Mouse (Mus musculus) hindbrain, embryonic 12.5 days (tissue): ENCODE measurements around the gene Zfp943. TPM values are rescaled to one million over a fixed set of nuclear protein-coding genes. Genes with fewer than 3 reads are reported as not detected.
A peak's percentile ranks its signal among the peaks of the same experiment; 100 is the strongest.
"Not testable (repeated sequence)": the region's sequence is repeated elsewhere in the genome, so short reads cannot be mapped to it uniquely, and the experiment has no call there.

ENCODE experiments used
- ATAC-seq: fragments of 200-750 bp; cut with Nextera tagmentation; 2 replicates; pipeline ENCODE4 v1.8.0; 2017; ENCODE audit warnings: moderate TSS enrichment; ENCODE audit not compliant: low FRiP score
- H3K27ac ChIP-seq: fragments of 300-500 bp; sonication (generic); 2 replicates; pipeline ENCODE4 v1.5.1; 2016; ENCODE audit warnings: mild to moderate bottlenecking
- H3K27me3 ChIP-seq: fragments of 300-500 bp; sonication (generic); 2 replicates; pipeline ENCODE4 v1.6.1; 2016; ENCODE audit warnings: mild to moderate bottlenecking
- H3K36me3 ChIP-seq: fragments of 300-500 bp; sonication (generic); 2 replicates; pipeline ENCODE4 v1.6.1; 2016; ENCODE audit warnings: mild to moderate bottlenecking
- H3K4me1 ChIP-seq: fragments of 300-500 bp; sonication (generic); 2 replicates; pipeline ENCODE4 v1.6.1; 2016
- H3K4me2 ChIP-seq: fragments of 300-500 bp; sonication (generic); replicated peaks from 2 replicates; pipeline ENCODE4 v1.6.1; 2016; ENCODE audit warnings: mild to moderate bottlenecking
- H3K4me3 ChIP-seq: fragments of 300-500 bp; sonication (generic); 2 replicates; pipeline ENCODE4 v1.5.1; 2016; ENCODE audit warnings: mild to moderate bottlenecking
- H3K9ac ChIP-seq: fragments of 300-500 bp; sonication (generic); 2 replicates; pipeline ENCODE4 v1.6.1; 2016; ENCODE audit warnings: mild to moderate bottlenecking, moderate library complexity
- H3K9me3 ChIP-seq: fragments of 300-500 bp; sonication (generic); replicated peaks from 2 replicates; pipeline ENCODE4 v1.6.1; 2016; ENCODE audit warnings: mild to moderate bottlenecking
- WGBS: fragments of 180-500 bp; shearing (Covaris S2); methylation state at CpG from one replicate; pipeline ENCODE4 v1.1.7; 2016; 5-methylcytosine and 5-hydroxymethylcytosine counted together
- polyA plus RNA-seq: library from polyadenylated mRNA; unstranded; fragments of >200 nt; fragmentation: Nextera tagmentation; extraction: Ambion mirVana; gene quantifications from 2 replicates; pipeline ENCODE4 v1.2.1, GENCODE M21; 2016

Gene Zfp943
- 20.8 and 22.2 TPM in 2 replicates for polyA plus RNA-seq

GRCm38 (mm10) chr17:21962107-21962907, at the start of gene Zfp943, which contains the start of gene Zfp942:
Gene Zfp943 (plus strand): TSS chr17:21962552.
Gene Zfp942 (minus strand): TSS chr17:21962464.
- peak within 1 kb of the TSS; percentile 57 for H3K4me2 ChIP-seq
- H3K36me3 ChIP-seq, H3K9me3 ChIP-seq, H3K27me3 ChIP-seq: not testable (repeated sequence)
- H3K9ac ChIP-seq: peak within 1 kb of the TSS; percentile 79
- under 1% methylated on average over 43 of the region's 55 CpGs for WGBS
- peaks cover 12% of the 10 kb centered on the region for H3K4me1 ChIP-seq
- peak within 1 kb of the TSS; percentile 89 for H3K27ac ChIP-seq
- peak; percentile 99 for ATAC-seq
- H3K4me3 ChIP-seq: peak within 1 kb of the TSS; percentile 68

- Histone ChIP-seq H3K4me3 (peak overlapping the region; percentile 68), H3K27ac (no peak overlapping the region), H3K4me1 (peaks cover 12% of the 10 kb centered on the region), H3K36me3 (peaks cover 11% of the 10 kb centered on the region), H3K27me3 (no peaks in the 10 kb centered on the region), H3K4me2 (peak overlapping the region; percentile 51), H3K9ac (no peak overlapping the region), H3K9me3 (peaks cover 6% of the 10 kb centered on the region; the same call in 1 of the 2 replicates)
- 58% methylated on average over 4 of the region's 4 CpGs for WGBS
- no peak for ATAC-seq
Measured at GRCm38 (mm10) chr17:21963302-21963701, 950 bp downstream of the Zfp943 start.

DNA sequence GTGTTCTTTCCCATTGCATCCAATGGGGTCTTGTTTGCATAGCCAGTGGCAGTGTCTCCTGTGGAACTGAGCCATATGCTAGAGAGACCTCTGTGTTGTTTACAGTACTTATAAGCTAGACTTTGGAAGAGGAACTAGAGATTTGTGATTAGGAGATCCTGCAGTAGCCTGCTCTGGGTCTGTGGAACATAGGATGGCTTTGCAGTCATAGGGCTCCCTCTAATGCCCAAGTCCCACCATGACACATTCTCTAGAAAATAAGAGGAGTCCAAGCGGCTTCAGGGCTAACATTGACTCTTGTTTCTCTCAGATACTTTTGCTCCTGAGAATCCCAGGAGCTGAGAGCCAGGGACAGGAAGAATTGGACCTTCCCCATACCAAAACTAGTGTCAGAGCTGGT, 73.2 kb downstream of the Zfp943 start:
- not testable (repeated sequence) for H3K36me3 ChIP-seq

GRCm38 (mm10) chr17:22049403-22049802, 87.1 kb downstream of the Zfp943 start:
- Histone ChIP-seq H3K9ac (no peak overlapping the region), H3K9me3 (peaks cover 20% of the 10 kb centered on the region), H3K4me1 (no peaks in the 10 kb centered on the region), H3K27me3 (no peaks in the 10 kb centered on the region), H3K36me3 (no peaks in the 10 kb centered on the region), H3K4me2 (no peak overlapping the region), H3K4me3 (no peak overlapping the region), H3K27ac (no peak overlapping the region)
- ATAC-seq: no peak
- WGBS: 69% methylated on average over 2 of the region's 2 CpGs

More for the DNA sequence above, 73.2 kb downstream of the Zfp943 start:
- H3K27me3 ChIP-seq, H3K9ac ChIP-seq, ATAC-seq, H3K4me2 ChIP-seq, H3K27ac ChIP-seq, H3K4me1 ChIP-seq, H3K4me3 ChIP-seq, H3K9me3 ChIP-seq: not testable (repeated sequence)
- 28% methylated on average over 1 of the region's 1 CpGs for WGBS

DNA sequence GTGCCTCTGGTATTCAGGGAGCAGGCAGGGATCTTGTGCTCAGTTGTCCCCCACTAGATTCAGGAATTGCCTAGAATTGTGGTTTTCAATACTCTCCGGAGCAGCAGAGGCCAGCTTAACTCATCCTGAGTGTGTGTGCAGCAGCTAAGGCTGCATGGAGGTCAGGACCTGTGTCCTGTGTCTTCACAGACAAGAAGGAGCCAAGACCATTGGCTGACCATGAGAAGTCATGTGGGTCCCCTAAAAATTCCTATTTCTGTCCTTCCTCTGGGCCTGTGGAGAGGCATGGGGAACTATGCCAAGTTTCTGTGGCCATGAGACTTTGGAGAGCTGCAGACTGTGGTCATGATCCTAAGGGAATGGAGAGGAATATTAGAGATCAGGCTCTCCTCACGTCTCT, 90.9 kb downstream of the Zfp943 start:
- no peak overlapping the region for H3K4me2 ChIP-seq
- H3K4me3 ChIP-seq: no peak overlapping the region
- WGBS: 63% methylated on average over 2 of the region's 2 CpGs
- ATAC-seq: no peak
- H3K27me3 ChIP-seq: no peaks in the 10 kb centered on the region
- H3K36me3 ChIP-seq: no peaks in the 10 kb centered on the region
- peaks cover 23% of the 10 kb centered on the region for H3K9me3 ChIP-seq
- no peak overlapping the region for H3K27ac ChIP-seq
- no peak overlapping the region for H3K9ac ChIP-seq
- H3K4me1 ChIP-seq: no peaks in the 10 kb centered on the region

- ATAC-seq: peak; percentile 97
- H3K9ac ChIP-seq: peak overlapping the region; percentile 72
- 3% methylated on average over 57 of the region's 57 CpGs for WGBS
- H3K27ac ChIP-seq: peak overlapping the region; percentile 67
- no peaks in the 10 kb centered on the region for H3K9me3 ChIP-seq
- H3K4me2 ChIP-seq: peak overlapping the region; percentile 75
- no peaks in the 10 kb centered on the region for H3K36me3 ChIP-seq
- peak overlapping the region; percentile 67 for H3K4me3 ChIP-seq
- no peaks in the 10 kb centered on the region for H3K4me1 ChIP-seq
- H3K27me3 ChIP-seq: no peaks in the 10 kb centered on the region
Measured at GRCm38 (mm10) chr17:22081031-22081631, 118.8 kb downstream of the Zfp943 start.

DNA sequence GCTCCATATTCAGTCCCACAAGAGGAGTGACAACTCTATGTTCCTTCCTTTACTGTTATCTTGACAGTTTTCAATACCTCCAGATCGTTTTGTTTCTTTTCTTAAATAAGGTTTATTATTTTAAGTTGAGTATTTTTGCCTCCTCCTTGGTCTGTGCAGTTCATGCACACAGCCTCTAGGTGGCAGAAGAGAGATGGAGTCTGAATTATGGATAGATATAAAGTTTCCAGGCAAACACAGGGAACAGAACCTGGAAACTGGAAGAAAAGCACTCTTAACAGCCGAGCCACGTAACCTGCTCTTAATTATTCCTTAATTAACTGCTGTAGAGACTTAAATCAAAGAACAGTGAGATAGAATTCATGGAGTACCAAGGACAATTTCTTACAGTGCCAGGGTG, 120.9 kb downstream of the Zfp943 start:
- not testable (repeated sequence) for H3K9me3 ChIP-seq, ATAC-seq, H3K36me3 ChIP-seq, H3K4me2 ChIP-seq, H3K9ac ChIP-seq, H3K4me1 ChIP-seq, H3K27ac ChIP-seq, H3K4me3 ChIP-seq, H3K27me3 ChIP-seq
- 28% methylated on average over 3 of the region's 3 CpGs for WGBS

DNA sequence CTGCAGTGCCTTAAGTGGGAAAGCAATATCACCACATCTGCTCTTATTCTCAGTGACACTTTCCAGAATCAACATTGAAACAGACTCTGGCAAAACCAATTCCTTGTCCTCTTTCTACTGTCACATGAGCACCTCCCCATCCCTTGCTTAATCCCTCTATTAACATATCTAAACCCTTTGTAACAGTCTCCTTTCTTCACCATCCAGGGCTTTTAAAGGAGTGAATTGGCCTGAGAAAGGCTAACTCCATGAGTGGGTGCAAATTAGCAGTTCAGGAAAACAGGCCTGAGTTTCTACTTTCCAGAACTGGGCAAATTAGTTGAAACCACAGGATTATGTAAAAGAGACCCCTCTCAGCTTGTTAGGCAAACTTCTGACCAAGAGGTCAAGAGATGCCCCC, 156.4 kb downstream of the Zfp943 start:
- H3K36me3 ChIP-seq: no peaks in the 10 kb centered on the region
- no peaks in the 10 kb centered on the region for H3K9me3 ChIP-seq
- no peak overlapping the region for H3K4me3 ChIP-seq
- no peak overlapping the region for H3K4me2 ChIP-seq
- no peak for ATAC-seq
- no peak overlapping the region for H3K27ac ChIP-seq
- H3K9ac ChIP-seq: no peak overlapping the region
- H3K27me3 ChIP-seq: no peaks in the 10 kb centered on the region
- H3K4me1 ChIP-seq: no peaks in the 10 kb centered on the region

Other genes with a start within 250 kb of the Zfp943 start
- gene Zfp229, start 231.8 kb upstream of the Zfp943 start, polyA plus RNA-seq: 10.9 and 11.8 TPM in 2 replicates
- gene Zfp820, start 116.8 kb upstream of the Zfp943 start, polyA plus RNA-seq: 4.4 and 5.1 TPM in 2 replicates
- 9.2 and 10.9 TPM in 2 replicates for gene Zfp995, start 52.6 kb upstream of the Zfp943 start, polyA plus RNA-seq
- 24.1 and 25.9 TPM in 2 replicates for gene Zfp942, start 88 bp upstream of the Zfp943 start, polyA plus RNA-seq
- 1.4 and 1.7 TPM in 2 replicates for gene Zfp947, start 203.6 kb downstream of the Zfp943 start, polyA plus RNA-seq